Mouse (Mus musculus) testis, adult 10 weeks (tissue): ENCODE measurements around the gene Speer3. TPM values are rescaled to one million over a fixed set of nuclear protein-coding genes. Genes with fewer than 3 reads are reported as not detected.

Experiments
- polyA plus RNA-seq: library from polyadenylated mRNA; stranded (reverse); fragments of 350-450 nt; fragmentation: Illumina TruSeq; extraction: RNeasy Lipid Tissue Mini Kit (QIAGEN cat#74804); gene quantifications from one replicate; pipeline ENCODE4 v1.2.3, GENCODE M21; 2014; ENCODE audit warnings: low read depth, low replicate concordance

Speer3 gene
- polyA plus RNA-seq: 10.0 TPM

GRCm38 (mm10) chr5:13791319-13791718 lies at the start of gene Speer3:
Gene Speer3 (plus strand): TSS chr5:13791619.

Other genes with a start within 250 kb of the Speer3 start
- gene Sema3e, start 233.7 kb downstream of the Speer3 start, polyA plus RNA-seq: 0.66 TPM